Mouse (Mus musculus) bone marrow macrophage, adult 2 months (primary cell): Measurements from ENCODE around the gene Fryl.

Experiments
- CTCF ChIP-seq: IDR thresholded peaks from 2 replicates; pipeline ENCODE4 v1.5.1; 2012; ENCODE audit warnings: low read depth, mild to moderate bottlenecking, low read length, moderate library complexity
- POLR2A ChIP-seq: IDR thresholded peaks from 2 replicates; pipeline ENCODE4 v1.6.1; 2012; ENCODE audit warnings: mild to moderate bottlenecking, low read depth, low read length, borderline replicate concordance

GRCm38 (mm10) chr5:73023801-73024200, 232.6 kb downstream of the Fryl start:
- TF ChIP-seq POLR2A (no peak), CTCF (no peak)
